30 mouse cellular contexts compared by ENCODE assay signal in genomic region chr5:133927054-133927453, GRCm38 (mm10).
DNase-seq lines count a peak whose midpoint lies in the region; ATAC-seq and TF ChIP-seq lines count a peak whose summit lies in the region.
"Had no signal": no experiment of that assay in that cellular context is flagged by ENCODE, and none has a peak within 500 bp of the region (broad histone marks: within the 10 kb centered on the region; RNA-seq: fewer than 3 reads in every experiment).

No protein-coding gene starts in this region.

- peak; percentile 28 to 45 for DNase-seq in frontal cortex, adult 2 months (ENCODE audit: extremely low spot score in 1 of 2, low spot score in 1 of 2)
- no peak for DNase-seq in frontal cortex, postnatal 25 days (ENCODE audit: low spot score in 2 of 2)
- DNase-seq in layer of hippocampus, adult 2 months (ENCODE audit: low spot score in 2 of 2), result peak; percentile 48 to 70
- DNase-seq in layer of hippocampus, postnatal 10 days (ENCODE audit: low spot score in 2 of 2), result no peak
- DNase-seq in brain, adult 2 months (ENCODE audit: low read depth, low spot score), result peak; percentile 73
- peak; percentile 85 for DNase-seq in layer of hippocampus, adult 9-11 months
- DNase-seq: adrenal gland, postnatal 14 days; cerebellum, adult 18-20 months; cerebellum, postnatal 36 days; gastrocnemius, postnatal 14 days; heart, postnatal 36 days; kidney, adult 8-10 months; kidney, postnatal 10 days; lung, embryonic 14.5 days; lung, postnatal 14 days; retina, postnatal 1 day; thymus, adult 2 months; thymus, postnatal 4 days had no signal

- no peak for ATAC-seq in kidney, embryonic 15.5 days (replicated peaks; ENCODE audit: low FRiP score)
- ATAC-seq: CD4-positive, CD25-positive, alpha-beta regulatory T cell, adult 4 months; forebrain, embryonic 13.5 days; hindbrain, postnatal 0 days; intestine, embryonic 15.5 days; midbrain, embryonic 15.5 days had no signal

- no peak overlapping the region for H3K4me3 ChIP-seq in layer of hippocampus, adult 2 months
- H3K4me3 ChIP-seq in kidney, embryonic 15.5 days (replicated peaks), result no peak overlapping the region
- H3K4me3 ChIP-seq: forebrain, embryonic 13.5 days; heart, embryonic 10.5 days; heart, embryonic 15.5 days; hindbrain, embryonic 12.5 days; intestine, embryonic 15.5 days; limb, embryonic 12.5 days; liver, embryonic 15.5 days; midbrain, embryonic 15.5 days; neural tube, embryonic 15.5 days had no signal

- H3K27ac ChIP-seq in layer of hippocampus, adult 2 months, result peak overlapping the region; percentile 75
- H3K27ac ChIP-seq in kidney, embryonic 15.5 days, result no peak overlapping the region
- H3K27ac ChIP-seq: forebrain, embryonic 13.5 days; heart, embryonic 10.5 days; heart, embryonic 15.5 days; hindbrain, embryonic 12.5 days; hindbrain, postnatal 0 days; intestine, embryonic 15.5 days; limb, embryonic 12.5 days; liver, embryonic 15.5 days; midbrain, embryonic 15.5 days; neural tube, embryonic 15.5 days had no signal

- H3K4me2 ChIP-seq in kidney, embryonic 15.5 days, result no peak overlapping the region
- H3K4me2 ChIP-seq: forebrain, embryonic 13.5 days; heart, embryonic 15.5 days; hindbrain, embryonic 12.5 days; intestine, embryonic 15.5 days; limb, embryonic 12.5 days; liver, embryonic 15.5 days; lung, embryonic 14.5 days; midbrain, embryonic 15.5 days; neural tube, embryonic 15.5 days had no signal

- H3K36me3 ChIP-seq in kidney, embryonic 15.5 days, result no peaks in the 10 kb centered on the region
- H3K36me3 ChIP-seq: heart, embryonic 10.5 days; heart, embryonic 15.5 days; hindbrain, embryonic 12.5 days; intestine, embryonic 15.5 days; limb, embryonic 12.5 days; liver, embryonic 15.5 days; midbrain, embryonic 15.5 days; neural tube, embryonic 15.5 days had no signal

- no peaks in the 10 kb centered on the region for H3K9me3 ChIP-seq in kidney, embryonic 15.5 days (replicated peaks)
- H3K9me3 ChIP-seq: forebrain, embryonic 13.5 days; heart, embryonic 10.5 days; heart, embryonic 15.5 days; hindbrain, embryonic 12.5 days; intestine, embryonic 15.5 days; limb, embryonic 12.5 days; liver, embryonic 15.5 days; midbrain, embryonic 15.5 days; neural tube, embryonic 15.5 days had no signal

- no peak overlapping the region for H3K9ac ChIP-seq in kidney, embryonic 15.5 days
- H3K9ac ChIP-seq: forebrain, embryonic 13.5 days; heart, embryonic 15.5 days; hindbrain, embryonic 12.5 days; intestine, embryonic 15.5 days; limb, embryonic 12.5 days; liver, embryonic 15.5 days; lung, embryonic 14.5 days; midbrain, embryonic 15.5 days; neural tube, embryonic 15.5 days had no signal

- no peaks in the 10 kb centered on the region for H3K4me1 ChIP-seq in kidney, embryonic 15.5 days
- H3K4me1 ChIP-seq: heart, embryonic 10.5 days; heart, embryonic 15.5 days; hindbrain, embryonic 12.5 days; intestine, embryonic 15.5 days; limb, embryonic 12.5 days; liver, embryonic 15.5 days had no signal

- TF ChIP-seq CTCF in layer of hippocampus, adult 2 months (conservative IDR thresholded peaks at IDR 0.05), result no peak

- H3K27me3 ChIP-seq in kidney, embryonic 15.5 days, result no peaks in the 10 kb centered on the region
- H3K27me3 ChIP-seq: forebrain, embryonic 13.5 days; heart, embryonic 15.5 days; hindbrain, embryonic 12.5 days; intestine, embryonic 15.5 days; limb, embryonic 12.5 days; liver, embryonic 15.5 days; midbrain, embryonic 15.5 days; neural tube, embryonic 15.5 days had no signal

- WGBS in kidney, embryonic 15.5 days, result 85% methylated on average over 5 of the region's 5 CpGs

Comparison
In these comparisons a context has a peak if more than half of its experiments do, and no peak if none do; other contexts are left out.
1. DNase-seq: peak in frontal cortex, adult 2 months (2 of 2), layer of hippocampus, adult 2 months (2 of 2), brain, adult 2 months (single experiment) and layer of hippocampus, adult 9-11 months (single experiment); none in frontal cortex, postnatal 25 days (0 of 2) and layer of hippocampus, postnatal 10 days (0 of 2).